Mouse (Mus musculus) forebrain, postnatal 0 days (tissue): ENCODE measurements around the gene Dmac1. TPM values are rescaled to one million over a fixed set of nuclear protein-coding genes. Genes with fewer than 3 reads are reported as not detected.
"Not testable (repeated sequence)": the region's sequence is repeated elsewhere in the genome, so short reads cannot be mapped to it uniquely, and the experiment has no call there.

ENCODE experiments used
- ATAC-seq: fragments of 200-750 bp; cut with Nextera tagmentation; 2 replicates; pipeline ENCODE4 v1.8.0; 2017; ENCODE audit warnings: mild to moderate bottlenecking, moderate library complexity
- DNase-seq: peaks from one replicate; pipeline ENCODE4 v3.0.0-alpha.2; 2015
- H3K27ac ChIP-seq: fragments of 300-500 bp; sonication (generic); 2 replicates; pipeline ENCODE4 v1.5.1; 2014; ENCODE audit warnings: low read depth, mild to moderate bottlenecking, antibody characterized with exemption, low read length, moderate library complexity, mixed read lengths
- H3K27me3 ChIP-seq: fragments of 300-500 bp; sonication (generic); 2 replicates; pipeline ENCODE4 v1.6.1; 2014; ENCODE audit warnings: mild to moderate bottlenecking, low read length, mixed read lengths; ENCODE audit not compliant: insufficient read depth
- H3K36me3 ChIP-seq: fragments of 300-500 bp; sonication (generic); 2 replicates; pipeline ENCODE4 v1.6.1; 2014; ENCODE audit warnings: mild to moderate bottlenecking, moderate library complexity; ENCODE audit not compliant: insufficient read depth
- H3K4me1 ChIP-seq: fragments of 300-500 bp; sonication (generic); 2 replicates; pipeline ENCODE4 v1.6.1; 2014; ENCODE audit warnings: antibody characterized with exemption; ENCODE audit not compliant: insufficient read depth
- H3K4me2 ChIP-seq: fragments of 300-500 bp; sonication (generic); 2 replicates; pipeline ENCODE4 v1.6.1; 2014; ENCODE audit warnings: low read depth, mild to moderate bottlenecking, moderate library complexity
- H3K4me3 ChIP-seq: fragments of 300-500 bp; sonication (generic); 2 replicates; pipeline ENCODE4 v1.5.1; 2014; ENCODE audit warnings: low read depth, low read length, mixed read lengths
- H3K9ac ChIP-seq: fragments of 300-500 bp; sonication (generic); 2 replicates; pipeline ENCODE4 v1.6.1; 2014; ENCODE audit warnings: mild to moderate bottlenecking
- H3K9me3 ChIP-seq: fragments of 300-500 bp; sonication (generic); 2 replicates; pipeline ENCODE4 v1.6.1; 2016; ENCODE audit warnings: low read length
- CTCF ChIP-seq: sonication (generic); IDR thresholded peaks from 2 replicates; pipeline ENCODE4 v1.5.1; 2016; ENCODE audit warnings: antibody characterized with exemption, control low read depth, low read depth
- whole genome bisulfite sequencing: fragments of 180-500 bp; shearing (Covaris S2); extraction: QIAGEN DNeasy Blood & Tissue Kit; methylation state at CpG from one replicate; pipeline ENCODE4 v1.1.7; 2014; 5-methylcytosine and 5-hydroxymethylcytosine counted together
- polyA plus RNA-seq: library from polyadenylated mRNA; unstranded; fragments of >200 nt; fragmentation: Nextera tagmentation; extraction: Ambion mirVana; gene quantifications from 2 replicates; pipeline ENCODE4 v1.2.1, GENCODE M21; 2015
- total RNA-seq: library from RNA; depleted of rRNA; stranded (reverse); fragments of >200 nt; gene quantifications from 2 replicates; pipeline ENCODE4 v1.2.3, GENCODE M21; 2014

The Dmac1 gene
- total and polyA plus RNA-seq, 2 experiments from 2014 or later: 48.9 to 93.2 TPM

DNA sequence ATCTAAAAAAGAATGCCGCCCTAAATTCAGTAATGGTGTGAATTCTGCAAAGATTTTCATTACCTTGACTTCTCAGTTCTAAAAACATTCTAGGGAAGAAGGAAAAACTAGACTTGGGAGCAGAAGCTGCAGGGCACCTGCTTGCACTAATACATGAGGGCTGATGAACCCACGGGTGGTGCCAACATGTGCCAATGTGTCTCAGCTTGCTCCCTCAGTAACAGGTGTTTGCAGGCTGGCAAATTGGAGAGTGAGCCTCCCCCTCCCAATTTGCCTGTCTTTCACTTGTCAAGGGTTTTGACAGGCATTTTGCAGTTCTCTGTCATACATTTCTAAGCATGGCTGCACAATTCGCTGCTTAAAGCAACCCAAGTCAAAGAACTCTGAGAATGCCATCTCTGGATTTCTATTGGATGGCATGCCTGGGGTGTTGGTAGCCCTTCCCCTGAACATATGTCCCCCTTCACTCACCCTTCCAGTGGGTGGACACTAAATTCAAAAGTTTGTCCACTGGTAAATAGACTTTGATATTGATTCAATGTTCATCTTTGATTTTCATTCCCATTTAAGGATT is 14.5 kb downstream of the Dmac1 start:
- Histone ChIP-seq H3K9me3 (no peaks in the 10 kb centered on the region), H3K27ac (no peak overlapping the region), H3K4me1 (no peaks in the 10 kb centered on the region), H3K27me3 (no peaks in the 10 kb centered on the region), H3K9ac (no peak overlapping the region), H3K4me3 (no peak overlapping the region), H3K36me3 (no peaks in the 10 kb centered on the region), H3K4me2 (no peak overlapping the region)
- WGBS: 58% methylated on average over 3 of the region's 3 CpGs
- TF ChIP-seq CTCF: no peak
- ATAC-seq (peak; percentile 81), DNase-seq (peak; percentile 59)

GRCm38 (mm10) chr4:75262423-75262822 is 15.7 kb downstream of the Dmac1 start:
- Histone ChIP-seq H3K4me2 (no peak overlapping the region), H3K36me3 (no peaks in the 10 kb centered on the region), H3K9ac (no peak overlapping the region), H3K27me3 (no peaks in the 10 kb centered on the region), H3K4me3 (no peak overlapping the region), H3K4me1 (no peaks in the 10 kb centered on the region), H3K27ac (no peak overlapping the region), H3K9me3 (no peaks in the 10 kb centered on the region)
- no peak for TF ChIP-seq CTCF
- peak; percentile 43 for ATAC-seq
- WGBS: 44% methylated on average over 7 of the region's 7 CpGs
- peak; percentile 51 for DNase-seq

DNA sequence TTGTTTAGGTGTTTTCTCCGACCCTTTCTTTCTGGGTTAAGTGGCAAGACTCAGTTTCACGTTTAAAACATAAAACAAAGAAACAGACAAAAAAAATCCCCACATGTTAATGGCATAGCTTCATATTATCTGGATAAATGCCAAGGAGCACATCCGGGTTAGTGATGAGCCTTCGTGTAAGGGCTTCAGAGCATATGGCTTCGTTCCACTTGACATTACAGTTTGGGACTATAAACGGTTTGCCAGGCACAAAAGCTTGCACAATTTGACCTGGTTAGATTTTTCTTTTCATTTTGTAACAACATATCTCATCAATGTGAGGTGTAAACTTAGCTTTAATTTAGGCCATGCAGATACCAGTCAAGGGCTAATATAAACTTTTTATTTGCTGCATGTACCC is 17.9 kb downstream of the Dmac1 start:
- TF ChIP-seq CTCF: no peak
- Histone ChIP-seq H3K36me3 (no peaks in the 10 kb centered on the region), H3K9me3 (no peaks in the 10 kb centered on the region), H3K9ac (no peak overlapping the region), H3K27ac (no peak overlapping the region), H3K4me2 (no peak overlapping the region), H3K4me3 (no peak overlapping the region), H3K4me1 (no peaks in the 10 kb centered on the region), H3K27me3 (no peaks in the 10 kb centered on the region)
- 57% methylated on average over 6 of the region's 6 CpGs for WGBS
- DNase-seq (no peak), ATAC-seq (no peak)

DNA sequence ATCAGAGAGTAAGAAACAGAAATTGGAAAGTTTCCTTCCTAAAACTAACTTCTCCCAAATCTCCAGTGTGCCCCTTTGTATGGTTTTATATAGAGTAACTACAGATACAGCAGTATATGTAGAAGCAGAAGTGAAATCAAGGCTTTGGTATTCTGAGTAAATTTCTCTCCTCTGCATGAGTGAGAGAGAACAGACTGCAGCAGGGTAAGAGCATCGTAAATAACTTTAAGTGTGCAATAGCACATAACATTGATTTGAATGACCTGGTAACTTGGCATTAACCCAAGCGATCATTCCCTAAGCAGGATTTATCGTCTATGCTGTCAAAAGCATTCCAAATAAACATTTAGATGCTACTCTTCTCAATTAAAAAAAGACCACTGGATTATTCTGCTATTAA is 18.7 kb downstream of the Dmac1 start:
- 65% methylated on average over 3 of the region's 3 CpGs for WGBS
- no peaks in the 10 kb centered on the region for H3K27me3 ChIP-seq

DNA sequence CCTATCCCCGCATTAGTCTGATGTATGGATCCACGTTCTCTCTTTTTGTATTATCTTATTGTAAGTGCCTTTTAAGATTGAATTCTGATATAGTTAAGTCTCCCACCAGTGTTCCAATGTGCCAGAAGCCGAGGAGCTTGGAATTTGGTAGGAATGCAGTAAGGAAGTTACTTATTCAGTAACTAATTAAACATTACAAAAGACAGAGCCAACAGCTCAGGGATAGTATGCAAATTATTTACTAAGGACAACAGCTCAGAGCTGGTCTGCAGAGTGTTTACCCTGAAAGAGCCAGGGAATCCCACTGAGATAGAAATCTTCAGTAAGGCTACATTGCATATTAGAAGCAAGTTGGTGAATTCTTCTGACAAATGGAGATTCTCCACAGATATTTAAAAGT is 43.5 kb downstream of the Dmac1 start:
- not testable (repeated sequence) for H3K9ac ChIP-seq, H3K4me2 ChIP-seq, H3K4me3 ChIP-seq, H3K27ac ChIP-seq, H3K36me3 ChIP-seq, H3K27me3 ChIP-seq, ATAC-seq, DNase-seq, H3K9me3 ChIP-seq, H3K4me1 ChIP-seq
- WGBS: 16% methylated on average over 3 of the region's 3 CpGs

More for the DNA sequence above, 18.7 kb downstream of the Dmac1 start:
- no peak overlapping the region for H3K9ac ChIP-seq
- no peaks in the 10 kb centered on the region for H3K36me3 ChIP-seq
- H3K4me3 ChIP-seq: no peak overlapping the region
- H3K4me1 ChIP-seq: no peaks in the 10 kb centered on the region
- no peak for ATAC-seq
- H3K4me2 ChIP-seq: no peak overlapping the region
- no peak overlapping the region for H3K27ac ChIP-seq
- no peaks in the 10 kb centered on the region for H3K9me3 ChIP-seq
- no peak for TF ChIP-seq CTCF
- DNase-seq: no peak
